Mouse (Mus musculus) cerebellum, adult 2 months (tissue): ENCODE data around the gene Stard3.

Source experiments
- CTCF ChIP-seq: fragments of 200-500 bp; IDR thresholded peaks from 2 replicates; pipeline ENCODE4 v1.5.1; 2011; ENCODE audit warnings: low read depth, mild to moderate bottlenecking, control low read depth, low read length, moderate library complexity, borderline replicate concordance; ENCODE audit not compliant: insufficient read depth
- POLR2A ChIP-seq: fragments of 200-500 bp; IDR thresholded peaks from 2 replicates; pipeline ENCODE4 v1.6.1; 2011; ENCODE audit warnings: low read length, control low read depth, borderline replicate concordance; ENCODE audit not compliant: insufficient read depth

DNA sequence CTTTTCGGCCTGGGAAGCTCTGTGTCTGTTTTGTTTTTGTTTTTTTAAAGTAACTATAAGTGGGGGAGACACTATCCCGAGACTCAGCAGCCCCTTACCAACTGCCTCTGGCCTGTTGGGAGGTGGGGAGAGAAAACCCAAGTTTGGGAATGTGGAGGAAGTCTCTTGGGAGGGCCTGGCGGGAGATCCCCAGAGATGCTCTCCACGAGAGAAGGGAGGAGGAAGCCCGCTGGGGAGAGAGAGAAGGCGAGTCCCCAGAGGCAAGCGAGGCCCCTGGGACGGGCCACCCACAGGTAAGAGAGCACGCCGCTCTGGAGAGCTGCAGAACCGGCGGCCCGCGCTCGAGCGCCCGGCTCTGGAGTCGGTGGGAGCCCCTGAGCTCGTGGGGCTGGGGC is 31.4 kb upstream of the Stard3 start:
- TF ChIP-seq CTCF (no peak), POLR2A (no peak)
